Mouse (Mus musculus): Measurements from ENCODE around the gene Mrtfa. TPM values are rescaled to one million over a fixed set of nuclear protein-coding genes. Genes with fewer than 3 reads are reported as not detected.
"Not testable (repeated sequence)": the region's sequence is repeated elsewhere in the genome, so short reads cannot be mapped to it uniquely, and the experiment has no call there.

The Mrtfa gene
- polyA plus RNA-seq, 1 experiment from 2014 or later = 23.9 TPM

DNA sequence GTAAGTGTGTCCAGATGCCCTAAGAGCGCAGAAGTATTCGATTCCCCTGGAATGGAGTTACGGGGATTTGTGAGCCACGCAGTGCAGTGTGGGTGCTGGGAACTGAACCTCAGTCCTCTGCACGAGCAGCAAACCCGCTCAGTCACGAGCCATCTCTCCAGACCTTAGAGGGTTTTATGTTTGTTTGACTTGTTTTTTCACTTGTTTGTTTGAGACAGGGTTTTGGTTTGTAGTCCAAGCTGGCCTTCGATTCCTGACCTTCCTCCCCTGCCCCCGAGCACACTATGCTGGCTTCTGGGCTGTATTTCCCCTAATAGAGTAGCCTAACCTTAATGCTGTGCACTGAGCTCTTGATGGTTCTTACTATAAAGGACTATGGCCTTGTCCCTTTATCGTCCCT lies 34.5 kb upstream of the Mrtfa start:
- ATAC-seq (ENCODE audit: insufficient read depth, low FRiP score, low read depth) = no peak
- 85% methylated on average over 10 of the region's 10 CpGs for WGBS
- H3K27ac ChIP-seq = no peak overlapping the region

GRCm38 (mm10) chr15:81221446-81221845 lies 30.9 kb upstream of the Mrtfa start:
- Histone ChIP-seq H3K4me3 (replicated peaks) (no peak overlapping the region), H3K27me3 (replicated peaks) (no peaks in the 10 kb centered on the region), H3K9me3 (no peaks in the 10 kb centered on the region), H3K36me3 (no peaks in the 10 kb centered on the region), H3K27ac (no peak overlapping the region), H3K4me2 (no peak overlapping the region), H3K9ac (no peak overlapping the region), H3K4me1 (peaks cover 2% of the 10 kb centered on the region; the same call in 1 of the 2 replicates)
- ATAC-seq (ENCODE audit: insufficient read depth, low FRiP score, low read depth) = no peak
- WGBS = 61% methylated on average over 6 of the region's 6 CpGs

More for the DNA sequence above, 34.5 kb upstream of the Mrtfa start:
- no peak overlapping the region for H3K9ac ChIP-seq
- H3K4me3 ChIP-seq (replicated peaks) = no peak overlapping the region
- H3K27me3 ChIP-seq (replicated peaks) = no peaks in the 10 kb centered on the region
- no peaks in the 10 kb centered on the region for H3K36me3 ChIP-seq
- H3K9me3 ChIP-seq = no peaks in the 10 kb centered on the region
- peaks cover under 1% of the 10 kb centered on the region; the same call in 1 of the 2 replicates for H3K4me1 ChIP-seq
- H3K4me2 ChIP-seq = no peak overlapping the region

- H3K27ac ChIP-seq; ATAC-seq (ENCODE audit: insufficient read depth, low FRiP score, low read depth); H3K4me1 ChIP-seq; H3K9me3 ChIP-seq; H3K36me3 ChIP-seq; H3K27me3 ChIP-seq (replicated peaks); H3K4me3 ChIP-seq (replicated peaks); H3K4me2 ChIP-seq; H3K9ac ChIP-seq: not testable (repeated sequence)
- 62% methylated on average over 8 of the region's 8 CpGs for WGBS
Observed at GRCm38 (mm10) chr15:81220051-81220450, 29.5 kb upstream of the Mrtfa start.

DNA sequence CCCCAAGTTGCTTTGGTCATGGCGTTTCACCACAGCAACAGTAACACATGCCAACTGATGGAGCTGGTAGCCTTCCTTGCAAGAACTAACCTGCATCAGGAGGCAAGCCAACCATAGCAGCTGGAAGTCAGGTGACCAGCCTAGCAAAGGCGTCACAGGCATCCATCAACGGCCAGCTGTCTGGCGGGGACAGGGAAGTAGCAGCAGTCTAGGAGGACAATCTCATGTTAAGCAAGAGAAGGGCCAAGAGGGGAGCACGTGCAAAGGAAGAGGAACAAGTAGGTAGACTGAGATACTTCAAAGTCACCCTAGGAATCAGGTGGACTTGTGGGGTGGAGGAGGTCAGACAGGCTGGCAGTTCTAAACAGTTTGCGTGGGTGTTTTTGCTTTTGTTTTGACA lies 28.5 kb upstream of the Mrtfa start:
- no peaks in the 10 kb centered on the region for H3K9me3 ChIP-seq
- H3K4me2 ChIP-seq = no peak overlapping the region
- H3K36me3 ChIP-seq = no peaks in the 10 kb centered on the region
- H3K27ac ChIP-seq = no peak overlapping the region
- ATAC-seq (ENCODE audit: insufficient read depth, low FRiP score, low read depth) = no peak
- peaks cover 2% of the 10 kb centered on the region; the same call in 1 of the 2 replicates for H3K4me1 ChIP-seq
- H3K9ac ChIP-seq = no peak overlapping the region
- WGBS = 69% methylated on average over 6 of the region's 6 CpGs
- no peak overlapping the region for H3K4me3 ChIP-seq (replicated peaks)
- H3K27me3 ChIP-seq (replicated peaks) = no peaks in the 10 kb centered on the region

GRCm38 (mm10) chr15:81216906-81217653 lies 26.5 kb upstream of the Mrtfa start:
- Histone ChIP-seq H3K9ac (no peak overlapping the region), H3K4me1 (peaks cover 2% of the 10 kb centered on the region; the same call in 1 of the 2 replicates), H3K36me3 (no peaks in the 10 kb centered on the region), H3K9me3 (no peaks in the 10 kb centered on the region), H3K27ac (no peak overlapping the region), H3K27me3 (replicated peaks) (no peaks in the 10 kb centered on the region), H3K4me2 (no peak overlapping the region), H3K4me3 (replicated peaks) (no peak overlapping the region)
- WGBS = 80% methylated on average over 19 of the region's 19 CpGs
- no peak for ATAC-seq (ENCODE audit: insufficient read depth, low FRiP score, low read depth)

DNA sequence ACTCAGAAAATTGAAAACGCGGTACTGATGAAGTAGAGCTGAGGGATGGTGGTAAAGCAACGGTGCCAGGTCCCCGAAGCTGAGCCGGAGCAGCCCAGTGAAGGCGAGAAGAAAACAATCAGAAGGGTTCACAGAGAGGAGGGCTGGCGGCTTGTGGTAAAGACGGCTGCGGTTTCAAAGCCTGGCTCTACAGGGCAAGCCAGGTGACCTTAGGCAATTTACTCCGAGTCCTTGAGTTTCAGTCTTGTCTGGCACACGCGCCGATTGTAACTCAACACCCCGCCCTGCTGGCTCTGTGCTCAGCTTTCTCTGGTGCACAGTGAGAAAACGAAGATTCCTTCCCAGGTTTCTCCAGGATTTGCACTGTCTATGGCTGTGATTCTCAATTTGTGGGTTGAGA lies 22.4 kb upstream of the Mrtfa start:
- no peaks in the 10 kb centered on the region for H3K27me3 ChIP-seq (replicated peaks)
- no peak overlapping the region for H3K27ac ChIP-seq
- no peaks in the 10 kb centered on the region for H3K9me3 ChIP-seq
- 36% methylated on average over 15 of the region's 15 CpGs for WGBS
- no peak overlapping the region for H3K9ac ChIP-seq
- no peak for ATAC-seq (ENCODE audit: insufficient read depth, low FRiP score, low read depth)
- peak overlapping the region; percentile 36 for H3K4me2 ChIP-seq
- no peak overlapping the region for H3K4me3 ChIP-seq (replicated peaks)
- H3K36me3 ChIP-seq = no peaks in the 10 kb centered on the region
- no peaks in the 10 kb centered on the region for H3K4me1 ChIP-seq

GRCm38 (mm10) chr15:81210496-81210895 lies 19.9 kb upstream of the Mrtfa start:
- 61% methylated on average over 5 of the region's 5 CpGs for WGBS
- Histone ChIP-seq H3K4me2 (no peak overlapping the region), H3K4me3 (replicated peaks) (no peak overlapping the region), H3K27ac (no peak overlapping the region), H3K36me3 (no peaks in the 10 kb centered on the region), H3K9ac (no peak overlapping the region), H3K9me3 (no peaks in the 10 kb centered on the region), H3K4me1 (no peaks in the 10 kb centered on the region), H3K27me3 (replicated peaks) (no peaks in the 10 kb centered on the region)
- ATAC-seq (ENCODE audit: insufficient read depth, low FRiP score, low read depth) = no peak

DNA sequence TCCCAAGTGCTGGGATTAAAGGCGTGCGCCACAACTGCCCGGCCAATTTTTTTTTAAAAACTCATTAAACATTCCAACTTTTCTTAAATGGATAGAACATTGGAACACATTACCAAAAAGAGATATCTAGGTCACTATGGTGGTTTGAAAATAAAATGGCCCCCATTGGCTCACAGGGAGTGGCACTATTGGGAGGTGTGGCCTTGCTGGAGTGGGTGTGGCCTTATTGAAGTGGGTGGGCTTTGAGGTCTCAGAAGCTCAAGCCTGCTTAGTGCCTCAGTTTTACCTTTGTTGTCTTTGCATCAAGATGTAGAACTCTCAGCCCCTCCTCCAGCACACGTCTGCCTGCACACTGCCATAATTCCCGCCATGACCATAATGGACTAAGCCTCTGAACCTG lies 11.9 kb upstream of the Mrtfa start:
- no peaks in the 10 kb centered on the region for H3K9me3 ChIP-seq
- H3K4me1 ChIP-seq = no peaks in the 10 kb centered on the region
- no peak overlapping the region for H3K4me3 ChIP-seq (replicated peaks)
- no peak overlapping the region for H3K27ac ChIP-seq
- H3K36me3 ChIP-seq = no peaks in the 10 kb centered on the region
- 89% methylated on average over 5 of the region's 5 CpGs for WGBS
- no peak overlapping the region for H3K9ac ChIP-seq
- ATAC-seq (ENCODE audit: insufficient read depth, low FRiP score, low read depth) = no peak
- H3K27me3 ChIP-seq (replicated peaks) = no peaks in the 10 kb centered on the region
- H3K4me2 ChIP-seq = no peak overlapping the region

DNA sequence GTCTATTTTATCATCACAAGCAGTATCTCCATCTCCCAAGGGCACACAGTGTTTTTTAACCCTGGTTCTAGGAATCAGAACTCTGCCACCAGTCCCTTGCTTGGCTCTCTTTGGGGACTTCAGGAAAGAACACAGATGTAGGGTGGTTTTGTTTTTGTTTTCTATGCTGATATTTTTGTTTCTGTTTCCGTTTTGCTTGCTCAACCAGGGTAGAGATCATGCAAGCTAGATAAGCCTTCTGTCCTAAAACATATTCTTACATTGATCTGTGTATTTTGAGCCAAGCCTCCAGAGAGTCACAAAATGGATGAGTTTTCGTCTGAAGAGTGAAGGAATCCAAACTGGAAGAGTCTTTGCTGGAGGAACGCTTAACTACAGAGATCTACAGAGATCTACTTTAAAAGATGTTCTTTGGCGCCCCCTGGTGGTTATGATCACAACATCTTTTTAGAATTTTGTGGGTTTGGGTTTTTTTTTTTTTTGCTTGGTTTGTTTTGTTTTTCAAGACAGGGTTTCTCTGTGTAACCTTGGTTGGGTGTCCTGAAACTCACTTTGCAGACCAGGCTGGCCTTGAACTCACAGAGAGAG lies 8.9 kb upstream of the Mrtfa start:
- Histone ChIP-seq H3K4me2 (0 out of 2 replicates have a peak overlapping the region, but pooled peaks have one; percentile 16), H3K4me1 (0 out of 2 replicates have a peak, but pooled peaks cover 3% of the 10 kb centered on the region), H3K36me3 (no peaks in the 10 kb centered on the region), H3K9ac (no peak overlapping the region), H3K9me3 (no peaks in the 10 kb centered on the region), H3K27ac (no peak overlapping the region), H3K4me3 (replicated peaks) (no peak overlapping the region), H3K27me3 (replicated peaks) (no peaks in the 10 kb centered on the region)
- no peak for ATAC-seq (ENCODE audit: insufficient read depth, low FRiP score, low read depth)
- WGBS = 17% methylated on average over 4 of the region's 4 CpGs

DNA sequence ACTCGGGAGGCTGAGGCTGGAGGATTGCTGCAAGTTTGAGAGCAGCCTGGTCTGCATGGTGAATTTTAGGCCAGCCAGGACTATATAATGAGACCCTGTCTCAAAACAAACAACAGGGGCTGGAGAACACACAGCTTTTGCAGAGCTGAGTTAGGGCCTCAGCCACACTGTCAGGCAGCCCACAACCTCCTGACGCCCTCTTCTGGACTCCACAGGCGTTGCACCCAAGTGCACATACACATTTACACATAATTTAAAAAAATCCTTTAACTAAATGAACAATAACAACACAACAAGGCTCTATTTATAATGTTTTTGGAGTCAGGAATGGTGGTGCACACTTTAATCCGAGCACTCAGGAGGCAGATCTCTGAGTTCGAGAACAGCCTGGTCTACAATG lies 7.9 kb upstream of the Mrtfa start:
- 93% methylated on average over 5 of the region's 5 CpGs for WGBS
- ATAC-seq (ENCODE audit: insufficient read depth, low FRiP score, low read depth) = no peak
- Histone ChIP-seq H3K4me1 (0 out of 2 replicates have a peak, but pooled peaks cover 3% of the 10 kb centered on the region), H3K4me3 (replicated peaks) (no peak overlapping the region), H3K27ac (no peak overlapping the region), H3K27me3 (replicated peaks) (no peaks in the 10 kb centered on the region), H3K9me3 (no peaks in the 10 kb centered on the region), H3K36me3 (no peaks in the 10 kb centered on the region), H3K9ac (no peak overlapping the region), H3K4me2 (no peak overlapping the region)

DNA sequence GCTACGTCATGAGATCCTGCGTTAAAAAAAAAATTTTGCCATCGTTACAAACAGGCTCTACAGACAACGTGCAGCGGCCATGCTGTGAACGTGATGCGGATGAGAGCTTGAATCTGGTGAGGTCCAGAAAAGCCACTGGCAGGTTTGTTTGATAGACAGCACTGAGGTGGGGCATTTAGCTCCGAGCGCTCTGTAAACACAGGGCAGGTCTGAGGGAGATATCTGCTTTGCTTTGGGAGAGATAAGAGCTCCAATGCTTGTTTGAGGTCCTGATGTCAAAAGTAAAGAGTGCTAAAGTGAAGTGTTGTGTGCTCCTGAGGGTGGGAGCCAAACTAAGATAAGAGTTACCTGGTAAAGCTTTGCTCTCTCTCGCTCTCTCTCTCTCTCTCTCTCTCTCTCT lies 6.6 kb upstream of the Mrtfa start:
- H3K4me2 ChIP-seq = no peak overlapping the region
- no peak overlapping the region for H3K27ac ChIP-seq
- no peak overlapping the region for H3K4me3 ChIP-seq (replicated peaks)
- ATAC-seq (ENCODE audit: insufficient read depth, low FRiP score, low read depth) = peak; percentile 87
- peaks cover 4% of the 10 kb centered on the region; the same call in 1 of the 2 replicates for H3K4me1 ChIP-seq
- no peaks in the 10 kb centered on the region for H3K27me3 ChIP-seq (replicated peaks)
- H3K9ac ChIP-seq = no peak overlapping the region
- no peaks in the 10 kb centered on the region for H3K9me3 ChIP-seq
- WGBS = 60% methylated on average over 10 of the region's 10 CpGs
- no peaks in the 10 kb centered on the region for H3K36me3 ChIP-seq

DNA sequence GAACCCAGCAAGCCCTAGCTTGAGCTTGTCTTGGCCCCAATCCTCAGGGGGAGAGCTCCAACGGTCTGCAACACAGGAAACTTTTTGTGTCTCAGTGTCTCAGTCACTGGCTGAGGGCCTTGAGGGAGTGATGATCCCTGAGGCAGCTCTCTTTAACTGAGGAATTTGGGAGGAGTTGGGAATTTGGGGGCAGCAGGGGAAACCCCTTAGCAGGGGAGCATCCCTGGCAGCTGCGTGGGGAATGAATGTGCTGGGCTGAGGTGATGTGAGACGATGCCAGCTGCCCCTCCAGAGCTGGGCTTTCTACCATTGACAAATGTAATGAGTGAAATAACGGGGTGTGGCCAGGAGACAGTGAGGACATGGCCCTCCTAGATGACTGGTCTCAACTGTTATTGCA lies 4.9 kb upstream of the Mrtfa start:
- no peak overlapping the region for H3K27ac ChIP-seq
- ATAC-seq (ENCODE audit: insufficient read depth, low FRiP score, low read depth) = no peak
- H3K4me2 ChIP-seq = no peak overlapping the region
- no peak overlapping the region for H3K9ac ChIP-seq
- peaks cover 15% of the 10 kb centered on the region for H3K4me1 ChIP-seq
- H3K9me3 ChIP-seq = no peaks in the 10 kb centered on the region
- H3K36me3 ChIP-seq = no peaks in the 10 kb centered on the region
- no peaks in the 10 kb centered on the region for H3K27me3 ChIP-seq (replicated peaks)
- no peak overlapping the region for H3K4me3 ChIP-seq (replicated peaks)
- 49% methylated on average over 4 of the region's 4 CpGs for WGBS

Measured in stomach, embryonic 15.5 days (tissue).